Mouse (Mus musculus) spleen, adult 18-20 months (tissue): Measurements from ENCODE around the gene Akap8.

Experiments used
- DNase-seq, 2 experiments: peaks; one replicate each; pipeline ENCODE4 v3.0.0; 2022; ENCODE audit warnings: mixed read lengths in 2 of 2

Akap8 gene

DNA sequence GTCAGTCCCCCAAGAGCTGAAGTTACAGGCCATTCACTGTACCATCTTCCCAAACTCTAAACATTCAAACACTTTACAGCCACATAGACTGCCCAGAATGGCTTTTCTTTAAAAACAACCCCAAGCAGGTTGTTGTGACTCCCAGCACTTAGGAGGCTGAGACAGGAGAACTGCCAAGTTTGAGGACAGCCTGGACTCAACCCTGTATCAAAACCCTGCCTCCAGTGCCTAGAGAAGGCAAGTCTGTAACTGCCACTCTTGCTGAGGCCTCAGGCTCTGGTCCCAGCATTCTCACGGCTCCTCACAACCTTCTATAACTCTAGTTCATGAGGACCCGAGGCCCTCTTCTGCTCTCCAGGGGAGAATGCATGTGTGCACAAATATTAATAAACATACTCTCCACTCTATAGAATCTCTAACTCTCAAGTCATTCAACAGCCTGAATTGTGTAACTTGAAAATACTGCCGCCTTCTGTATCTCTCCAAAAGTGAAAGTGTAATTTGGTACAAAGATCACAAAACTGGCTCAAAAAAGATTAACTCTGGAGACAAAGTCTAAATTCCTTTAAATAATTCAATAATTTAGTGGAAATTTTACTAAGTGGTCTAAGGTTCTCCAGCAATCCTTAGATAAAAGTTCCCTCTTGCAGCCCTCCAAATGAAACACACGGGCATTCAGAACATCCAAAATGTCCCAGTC lies 39.3 kb downstream of the Akap8 start:
- no peak for DNase-seq

DNA sequence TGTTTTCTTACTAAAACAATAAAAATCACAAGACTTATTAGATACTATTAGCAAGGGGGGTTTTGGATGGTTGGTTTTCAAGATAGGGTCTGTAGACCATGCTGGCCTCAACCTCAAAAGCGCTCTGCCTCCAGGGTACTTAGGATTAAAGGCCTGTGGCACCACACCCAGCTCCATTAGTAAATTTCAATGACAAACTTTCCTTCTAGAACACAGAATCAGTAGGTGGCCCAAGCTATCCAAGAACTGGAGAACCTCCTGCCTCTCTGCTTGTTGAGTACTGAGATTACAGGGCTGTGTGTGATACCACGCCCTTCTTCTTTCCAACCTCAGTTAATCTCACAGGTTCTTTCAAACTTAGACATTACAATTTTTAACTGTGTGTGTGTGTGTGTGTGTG lies 39.9 kb downstream of the Akap8 start:
- no peak for DNase-seq

DNA sequence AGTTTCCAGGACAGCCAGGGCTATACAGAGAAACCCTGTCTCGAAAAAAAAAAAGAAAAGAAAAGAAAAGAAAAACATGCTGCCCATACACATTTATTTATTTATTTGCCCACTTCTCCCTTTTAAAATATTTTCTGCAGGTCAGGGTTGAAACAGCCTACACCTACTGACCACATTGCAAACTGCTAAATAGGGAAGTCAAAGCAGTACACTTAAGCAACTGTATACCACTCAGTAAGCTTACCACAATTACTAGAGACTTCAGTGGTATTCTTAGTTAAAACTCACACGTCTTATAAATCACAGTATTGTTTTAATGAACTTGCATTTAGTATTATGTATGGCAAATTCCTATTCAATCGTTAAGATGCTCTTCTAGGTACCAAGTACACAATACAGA lies 40.5 kb downstream of the Akap8 start:
- DNase-seq, result no peak

DNA sequence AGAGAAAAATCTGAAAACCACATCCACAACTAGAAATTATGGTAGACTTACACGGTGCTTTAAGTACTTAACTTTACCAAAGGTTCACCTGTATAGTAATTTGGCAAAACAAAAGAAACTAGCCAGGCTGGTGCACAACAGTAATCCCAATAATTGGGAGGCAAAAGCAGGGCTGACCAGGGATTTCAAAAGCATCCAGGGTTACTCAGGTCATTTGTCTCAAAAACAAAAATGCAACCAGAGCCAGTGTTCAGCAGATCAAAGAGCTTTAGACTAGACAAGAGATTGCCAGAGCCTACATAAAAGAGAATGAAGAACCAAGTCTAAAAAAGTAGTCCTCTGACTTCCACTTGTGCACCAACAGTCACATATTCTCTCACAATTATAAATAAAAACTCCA lies 43.8 kb downstream of the Akap8 start:
- no peak for DNase-seq

DNA sequence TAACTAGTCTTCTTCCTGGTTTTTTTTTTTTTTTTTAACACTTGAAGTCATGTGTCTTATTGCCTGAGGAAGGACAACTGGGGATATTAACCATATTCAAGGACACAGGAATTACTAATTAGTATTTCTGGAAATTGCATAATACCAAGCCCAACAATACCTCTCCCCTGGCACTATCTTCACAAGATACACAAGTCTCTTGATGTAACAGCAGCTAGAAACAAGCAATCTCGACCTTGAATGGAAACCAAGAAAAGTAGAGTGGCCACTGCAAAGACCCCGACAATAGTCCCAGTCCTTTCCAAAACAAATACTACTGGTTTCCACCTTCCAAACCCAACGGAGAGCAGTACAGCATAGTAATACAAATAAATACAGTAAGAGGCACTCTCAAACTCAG lies 45.5 kb downstream of the Akap8 start:
- no peak for DNase-seq

DNA sequence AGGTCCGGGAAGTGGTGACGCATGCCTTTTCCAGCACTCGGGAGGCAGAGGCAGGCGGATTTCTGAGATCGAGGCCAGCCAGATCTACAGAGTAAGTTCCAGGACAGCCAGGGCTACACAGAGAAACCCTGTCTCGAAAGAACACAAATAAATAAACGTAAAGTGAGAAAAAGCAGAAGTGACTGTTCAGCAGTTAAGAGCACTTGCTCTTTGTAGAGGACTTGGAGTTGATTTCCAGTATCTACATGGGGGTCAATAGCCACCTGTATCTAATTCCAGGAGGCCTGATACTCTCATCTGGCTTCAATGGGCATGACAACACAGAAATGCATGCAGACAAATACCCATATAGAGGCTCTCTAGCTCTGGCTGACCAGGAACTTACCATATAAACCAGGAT lies 51.9 kb downstream of the Akap8 start:
- no peak for DNase-seq

DNA sequence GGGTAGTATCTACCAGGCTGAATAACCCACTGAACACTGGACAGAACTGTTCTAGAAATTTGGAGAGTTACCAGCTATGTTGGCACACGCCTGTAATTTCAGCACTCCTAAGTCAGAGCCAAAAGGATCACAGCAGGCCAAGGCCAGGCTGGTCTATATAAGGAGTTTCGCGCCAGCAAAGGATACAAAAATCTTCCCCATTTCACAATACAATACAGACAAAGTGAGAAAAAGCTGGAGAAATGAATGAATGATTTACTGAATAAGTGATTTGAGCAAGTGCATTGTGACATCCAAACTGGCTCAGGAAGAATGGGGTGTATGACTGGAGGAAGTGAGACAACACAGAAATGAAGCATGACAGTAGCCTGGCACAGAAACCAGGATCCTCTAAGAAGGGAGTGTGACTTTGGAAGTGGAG lies 52.5 kb downstream of the Akap8 start:
- no peak for DNase-seq

DNA sequence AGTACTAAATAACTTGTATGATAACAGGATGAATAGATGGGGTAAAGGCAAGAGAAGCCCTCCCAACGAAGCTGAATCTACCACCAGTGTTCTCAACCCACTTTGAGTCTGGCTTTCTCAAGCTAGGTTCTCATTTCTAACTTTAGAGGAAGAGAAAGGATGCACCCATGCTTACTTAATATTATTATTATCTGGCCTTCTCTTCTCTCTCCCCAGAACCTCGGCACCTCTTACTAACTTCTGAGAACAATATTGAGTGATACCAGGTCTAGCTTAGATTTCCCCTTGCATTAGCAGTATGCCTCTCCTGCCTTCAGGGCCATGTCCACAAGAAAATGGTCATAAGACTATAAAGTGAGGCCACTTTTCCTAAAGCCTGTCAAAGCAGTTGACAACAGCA lies 52.9 kb downstream of the Akap8 start:
- no peak for DNase-seq

DNA sequence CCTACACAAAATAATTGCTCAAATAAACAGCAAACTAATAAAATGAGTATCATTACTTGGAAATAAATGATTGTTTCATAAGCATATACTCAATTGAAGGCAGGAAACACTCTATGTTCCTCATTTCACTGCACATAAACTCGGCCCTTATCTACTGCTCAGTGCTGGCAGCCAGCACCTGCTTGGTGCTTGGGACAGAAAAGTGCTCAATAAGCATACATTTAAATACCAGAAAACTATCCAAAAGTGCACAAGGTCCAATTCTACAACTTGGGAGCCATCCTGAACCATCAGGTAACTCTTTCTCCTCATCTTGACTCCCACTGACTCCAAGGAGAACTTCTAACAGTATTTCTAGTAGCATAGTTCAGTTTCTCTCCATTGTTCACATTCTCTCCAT lies 53.4 kb downstream of the Akap8 start:
- no peak for DNase-seq

DNA sequence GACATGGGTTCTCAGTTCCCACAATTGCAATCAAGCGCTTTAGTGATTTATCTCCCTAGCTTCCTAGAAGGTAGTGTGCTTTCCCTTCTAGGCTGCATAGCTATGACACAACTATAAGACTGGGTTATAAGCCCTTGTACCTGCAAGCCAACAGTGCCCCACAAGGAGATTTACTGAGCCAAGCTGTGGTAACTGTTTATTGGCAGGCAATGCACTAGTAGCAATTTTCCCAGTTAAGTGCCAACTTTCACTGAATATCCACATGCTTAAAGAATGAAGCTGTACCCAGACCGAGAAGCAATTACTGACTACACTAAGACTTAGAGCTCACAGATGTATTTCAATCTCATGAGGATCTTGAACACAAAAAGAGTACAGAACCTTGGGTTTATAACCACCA lies 57.4 kb downstream of the Akap8 start:
- no peak for DNase-seq

DNA sequence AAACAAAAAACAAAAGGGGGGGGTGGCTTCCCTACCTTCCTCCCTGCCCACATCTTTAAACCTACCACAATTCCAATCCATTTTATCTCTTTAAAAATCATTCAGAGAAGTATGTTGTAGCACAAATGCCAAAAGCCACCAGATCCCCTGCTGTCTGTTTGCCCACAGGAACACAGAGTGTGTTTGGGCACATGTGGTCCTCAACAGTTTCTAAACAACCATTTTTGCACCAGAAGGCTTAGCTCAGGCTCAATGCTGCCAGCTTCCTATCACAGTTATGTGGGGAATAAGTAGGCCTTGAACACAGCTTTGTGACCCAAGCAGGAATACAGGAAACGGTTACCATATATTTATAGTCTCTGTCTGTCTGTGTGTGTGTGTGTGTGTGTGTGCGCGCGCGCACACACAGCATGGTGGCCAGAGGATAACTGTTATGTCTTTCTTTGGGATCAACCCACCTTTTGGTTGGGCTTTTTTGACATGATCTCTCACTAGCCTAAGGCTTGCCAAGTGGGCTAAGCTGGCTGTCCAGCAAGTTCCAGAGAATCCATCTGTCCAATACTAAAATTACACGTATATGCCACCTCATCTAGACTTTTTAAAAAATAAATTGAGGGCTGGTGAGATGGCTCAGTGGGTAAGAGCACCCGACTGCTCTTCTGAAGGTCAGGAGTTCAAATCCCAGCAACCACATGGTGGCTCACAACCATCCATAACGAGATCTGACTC lies 58.0 kb downstream of the Akap8 start:
- no peak for DNase-seq

DNA sequence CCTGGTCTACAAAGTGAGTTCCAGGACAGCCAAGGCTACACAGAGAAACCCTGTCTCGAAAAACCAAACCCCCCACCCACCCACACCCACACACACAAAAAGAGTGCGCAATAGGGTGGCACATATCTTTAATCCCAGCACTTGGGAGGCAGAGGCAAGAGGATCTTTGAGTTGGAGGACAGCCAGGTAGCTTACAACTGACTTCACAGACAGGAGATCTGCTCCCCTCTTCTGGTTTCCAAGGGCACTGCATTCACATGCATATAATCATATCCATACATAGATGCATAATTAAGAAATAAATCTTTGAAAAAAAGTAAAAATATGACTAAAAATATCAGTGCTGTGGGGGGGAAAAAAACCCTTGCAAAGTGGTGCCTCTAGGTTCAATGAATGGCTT lies 62.2 kb downstream of the Akap8 start:
- no peak for DNase-seq

DNA sequence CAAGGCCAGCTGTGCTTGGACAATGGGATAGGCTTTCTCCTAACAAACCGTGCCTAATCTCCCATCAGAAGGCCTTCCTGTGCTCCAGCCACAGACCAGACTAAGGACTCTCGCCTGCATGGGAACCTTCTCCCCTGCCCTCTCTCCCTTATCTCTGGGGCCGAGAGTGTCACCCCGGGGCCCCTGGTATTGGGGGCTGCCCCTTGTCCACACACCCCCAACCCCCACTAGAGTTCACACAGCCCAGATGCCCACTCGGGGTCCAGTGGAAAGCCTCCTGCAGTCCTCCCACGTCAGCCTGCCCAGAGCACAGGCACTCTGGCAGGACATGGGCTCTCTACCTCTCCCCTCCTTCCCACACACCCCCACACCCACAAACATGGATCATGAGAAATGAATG lies 63.1 kb downstream of the Akap8 start:
- no peak for DNase-seq

DNA sequence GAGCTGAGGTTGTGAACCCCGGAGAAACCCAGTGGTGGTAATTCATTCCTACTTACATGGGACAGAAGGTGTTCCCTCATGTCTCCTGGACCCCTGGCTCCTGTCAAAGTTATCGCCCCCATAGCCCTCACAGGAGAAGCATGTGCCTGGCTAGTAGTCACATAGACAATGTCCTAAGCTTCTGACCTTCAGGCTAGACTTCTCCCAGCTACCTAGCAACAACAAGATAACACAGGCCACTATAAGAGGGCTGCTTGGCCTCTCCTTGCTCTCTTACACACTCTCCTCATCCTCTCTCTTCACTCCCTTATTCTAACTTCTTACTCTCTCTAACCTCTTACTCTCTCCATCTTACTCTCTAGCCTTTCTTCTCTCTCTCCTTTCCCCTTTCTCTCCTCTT lies 63.6 kb downstream of the Akap8 start:
- no peak for DNase-seq

DNA sequence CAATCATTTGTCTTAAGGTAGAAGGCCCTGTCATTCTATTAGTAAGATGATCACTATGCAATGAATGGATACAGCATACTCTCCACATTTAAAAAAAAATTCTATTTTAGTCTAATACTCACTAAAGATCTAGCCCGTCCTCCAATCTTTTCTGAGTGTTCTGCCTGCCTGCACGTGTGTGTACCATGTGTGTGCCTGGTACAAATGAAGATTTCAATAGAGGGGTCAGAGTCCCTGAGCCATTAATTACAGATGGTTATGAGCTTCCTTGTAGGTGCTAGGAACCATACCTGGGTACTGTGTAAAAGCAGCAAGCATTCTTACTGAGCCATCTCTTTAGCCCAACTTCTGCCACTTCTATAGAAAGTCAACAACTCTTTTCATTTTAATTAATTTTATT lies 64.1 kb downstream of the Akap8 start:
- DNase-seq, result no peak
